Mouse (Mus musculus): ENCODE data around the gene Rbbp8nl. TPM values are rescaled to one million over a fixed set of nuclear protein-coding genes. Genes with fewer than 3 reads are reported as not detected.
A peak's percentile ranks its signal among the peaks of the same experiment; 100 is the strongest.
"Not testable (repeated sequence)": the region's sequence is repeated elsewhere in the genome, so short reads cannot be mapped to it uniquely, and the experiment has no call there.

The Rbbp8nl gene
- polyA plus RNA-seq, 1 experiment, result not detected

- Histone ChIP-seq H3K27ac (ENCODE audit: control insufficient read depth, insufficient read depth, low read depth, low read length, poor library complexity) (peak overlapping the region; percentile 70), H3K4me1 (ENCODE audit: control insufficient read depth, insufficient read depth, low read length) (peaks cover 18% of the 10 kb centered on the region)
- WGBS, result 41% methylated on average over 7 of the region's 7 CpGs
Observed at GRCm38 (mm10) chr2:180270537-180271255, 19.0 kb downstream of the Rbbp8nl start.

GRCm38 (mm10) chr2:180269329-180269728 is 20.4 kb downstream of the Rbbp8nl start:
- H3K4me3 ChIP-seq (replicated peaks; ENCODE audit: control insufficient read depth, low read depth, low read length), result no peak overlapping the region
- TF ChIP-seq POLR2A (IDR thresholded peaks at IDR 0.05; ENCODE audit: borderline replicate concordance, control insufficient read depth, low read depth, low read length), result no peak
- no peak for TF ChIP-seq CTCF (IDR thresholded peaks at IDR 0.05; ENCODE audit: control insufficient read depth, insufficient read depth, low read length)
- H3K4me1 ChIP-seq (ENCODE audit: control insufficient read depth, insufficient read depth, low read length), result peaks cover 15% of the 10 kb centered on the region
- 92% methylated on average over 10 of the region's 10 CpGs for WGBS
- no peak overlapping the region for H3K27ac ChIP-seq (ENCODE audit: control insufficient read depth, insufficient read depth, low read depth, low read length, poor library complexity)

More at GRCm38 (mm10) chr2:180270537-180271255, 19.0 kb downstream of the Rbbp8nl start:
- no peak for TF ChIP-seq POLR2A (IDR thresholded peaks at IDR 0.05; ENCODE audit: borderline replicate concordance, control insufficient read depth, low read depth, low read length)
- TF ChIP-seq CTCF (IDR thresholded peaks at IDR 0.05; ENCODE audit: control insufficient read depth, insufficient read depth, low read length), result no peak
- H3K4me3 ChIP-seq (replicated peaks; ENCODE audit: control insufficient read depth, low read depth, low read length), result no peak overlapping the region

GRCm38 (mm10) chr2:180267955-180268354 is 21.7 kb downstream of the Rbbp8nl start:
- peaks cover 15% of the 10 kb centered on the region for H3K4me1 ChIP-seq (ENCODE audit: control insufficient read depth, insufficient read depth, low read length)
- no peak overlapping the region for H3K27ac ChIP-seq (ENCODE audit: control insufficient read depth, insufficient read depth, low read depth, low read length, poor library complexity)
- no peak overlapping the region for H3K4me3 ChIP-seq (replicated peaks; ENCODE audit: control insufficient read depth, low read depth, low read length)
- TF ChIP-seq POLR2A (IDR thresholded peaks at IDR 0.05; ENCODE audit: borderline replicate concordance, control insufficient read depth, low read depth, low read length) (no peak), CTCF (IDR thresholded peaks at IDR 0.05; ENCODE audit: control insufficient read depth, insufficient read depth, low read length) (no peak)
- 80% methylated on average over 2 of the region's 2 CpGs for WGBS

- Histone ChIP-seq H3K4me3 (replicated peaks; ENCODE audit: control insufficient read depth, low read depth, low read length) (no peak overlapping the region), H3K4me1 (ENCODE audit: control insufficient read depth, insufficient read depth, low read length) (peaks cover under 1% of the 10 kb centered on the region; the same call in 1 of the 2 replicates), H3K27ac (ENCODE audit: control insufficient read depth, insufficient read depth, low read depth, low read length, poor library complexity) (no peak overlapping the region)
- TF ChIP-seq CTCF (IDR thresholded peaks at IDR 0.05; ENCODE audit: control insufficient read depth, insufficient read depth, low read length) (no peak), POLR2A (IDR thresholded peaks at IDR 0.05; ENCODE audit: borderline replicate concordance, control insufficient read depth, low read depth, low read length) (no peak)
- 83% methylated on average over 10 of the region's 10 CpGs for WGBS
Observed at GRCm38 (mm10) chr2:180262891-180263290, 26.8 kb downstream of the Rbbp8nl start.

GRCm38 (mm10) chr2:180262441-180262840 is 27.2 kb downstream of the Rbbp8nl start:
- H3K4me1 ChIP-seq (ENCODE audit: control insufficient read depth, insufficient read depth, low read length), result peaks cover 1% of the 10 kb centered on the region; the same call in 1 of the 2 replicates
- no peak overlapping the region for H3K27ac ChIP-seq (ENCODE audit: control insufficient read depth, insufficient read depth, low read depth, low read length, poor library complexity)
- H3K4me3 ChIP-seq (replicated peaks; ENCODE audit: control insufficient read depth, low read depth, low read length), result no peak overlapping the region
- TF ChIP-seq POLR2A (IDR thresholded peaks at IDR 0.05; ENCODE audit: borderline replicate concordance, control insufficient read depth, low read depth, low read length), result no peak
- no peak for TF ChIP-seq CTCF (IDR thresholded peaks at IDR 0.05; ENCODE audit: control insufficient read depth, insufficient read depth, low read length)
- WGBS, result 73% methylated on average over 3 of the region's 3 CpGs

GRCm38 (mm10) chr2:180261901-180262300 is 27.8 kb downstream of the Rbbp8nl start:
- 89% methylated on average over 7 of the region's 7 CpGs for WGBS
- no peak overlapping the region for H3K4me3 ChIP-seq (replicated peaks; ENCODE audit: control insufficient read depth, low read depth, low read length)
- TF ChIP-seq POLR2A (IDR thresholded peaks at IDR 0.05; ENCODE audit: borderline replicate concordance, control insufficient read depth, low read depth, low read length) (no peak), CTCF (IDR thresholded peaks at IDR 0.05; ENCODE audit: control insufficient read depth, insufficient read depth, low read length) (no peak)
- peaks cover 1% of the 10 kb centered on the region; the same call in 1 of the 2 replicates for H3K4me1 ChIP-seq (ENCODE audit: control insufficient read depth, insufficient read depth, low read length)
- no peak overlapping the region for H3K27ac ChIP-seq (ENCODE audit: control insufficient read depth, insufficient read depth, low read depth, low read length, poor library complexity)

- TF ChIP-seq CTCF (IDR thresholded peaks at IDR 0.05; ENCODE audit: control insufficient read depth, insufficient read depth, low read length) (no peak), POLR2A (IDR thresholded peaks at IDR 0.05; ENCODE audit: borderline replicate concordance, control insufficient read depth, low read depth, low read length) (no peak)
- 75% methylated on average over 8 of the region's 8 CpGs for WGBS
- no peak overlapping the region for H3K27ac ChIP-seq (ENCODE audit: control insufficient read depth, insufficient read depth, low read depth, low read length, poor library complexity)
- no peak overlapping the region for H3K4me3 ChIP-seq (replicated peaks; ENCODE audit: control insufficient read depth, low read depth, low read length)
- H3K4me1 ChIP-seq (ENCODE audit: control insufficient read depth, insufficient read depth, low read length), result peaks cover 4% of the 10 kb centered on the region; the same call in 1 of the 2 replicates
Observed at GRCm38 (mm10) chr2:180260610-180261480, 28.8 kb downstream of the Rbbp8nl start.

GRCm38 (mm10) chr2:180259826-180260609 is 29.7 kb downstream of the Rbbp8nl start:
- H3K4me1 ChIP-seq (ENCODE audit: control insufficient read depth, insufficient read depth, low read length); H3K27ac ChIP-seq (ENCODE audit: control insufficient read depth, insufficient read depth, low read depth, low read length, poor library complexity); H3K4me3 ChIP-seq (replicated peaks; ENCODE audit: control insufficient read depth, low read depth, low read length): not testable (repeated sequence)
- 75% methylated on average over 17 of the region's 17 CpGs for WGBS

- H3K27ac ChIP-seq (ENCODE audit: control insufficient read depth, insufficient read depth, low read depth, low read length, poor library complexity); H3K4me3 ChIP-seq (replicated peaks; ENCODE audit: control insufficient read depth, low read depth, low read length); H3K4me1 ChIP-seq (ENCODE audit: control insufficient read depth, insufficient read depth, low read length): not testable (repeated sequence)
- WGBS, result 79% methylated on average over 10 of the region's 10 CpGs
Observed at GRCm38 (mm10) chr2:180258951-180259484, 30.7 kb downstream of the Rbbp8nl start.

Measured in bone marrow, adult 2 months (tissue).